Mouse (Mus musculus): ENCODE measurements around the gene Ear10. TPM values are rescaled to one million over a fixed set of nuclear protein-coding genes. Genes with fewer than 3 reads are reported as not detected.

Ear10 gene
- total RNA-seq, 2 experiments from 2014 or later = not detected

Other genes with a start within 250 kb of the Ear10 start
- gene Gm8165, start 246.4 kb downstream of the Ear10 start, total RNA-seq (2014; fragmentation: Nextera tagmentation) = not detected in 2 replicates
- not detected in 2 replicates for gene Gm8165, start 246.4 kb downstream of the Ear10 start, total RNA-seq (2017)
- 1.5 and 3.7 TPM in 2 replicates for gene Gm7324, start 225.7 kb downstream of the Ear10 start, total RNA-seq (2014; fragmentation: Nextera tagmentation)
- 0.19 and 6.1 TPM in 2 replicates for gene Gm7324, start 225.7 kb downstream of the Ear10 start, total RNA-seq (2017)
- not detected in 2 replicates for gene Gm16506, start 196.1 kb downstream of the Ear10 start, total RNA-seq (2014; fragmentation: Nextera tagmentation)
- not detected in 2 replicates for gene Gm16506, start 196.1 kb downstream of the Ear10 start, total RNA-seq (2017)
- not detected in 2 replicates for gene Gm6526, start 175.7 kb downstream of the Ear10 start, total RNA-seq (2014; fragmentation: Nextera tagmentation)
- gene Gm6526, start 175.7 kb downstream of the Ear10 start, total RNA-seq (2017) = not detected in 2 replicates
- not detected in 2 replicates for gene Gm8180, start 138.8 kb downstream of the Ear10 start, total RNA-seq (2014; fragmentation: Nextera tagmentation)
- gene Gm8180, start 138.8 kb downstream of the Ear10 start, total RNA-seq (2017) = not detected in 2 replicates
- gene Ear1, start 48.0 kb downstream of the Ear10 start, total RNA-seq (2014; fragmentation: Nextera tagmentation) = not detected in 2 replicates
- gene Ear1, start 48.0 kb downstream of the Ear10 start, total RNA-seq (2017) = not detected in 2 replicates
- 9.8 and 13.6 TPM in 2 replicates for gene Gm8113, start 1.8 kb upstream of the Ear10 start, total RNA-seq (2014; fragmentation: Nextera tagmentation)
- gene Gm8113, start 1.8 kb upstream of the Ear10 start, total RNA-seq (2017) = 5.1 and 5.2 TPM in 2 replicates
- gene Ang5, start 33.5 kb upstream of the Ear10 start, total RNA-seq (2014; fragmentation: Nextera tagmentation) = not detected in 2 replicates
- gene Ang5, start 33.5 kb upstream of the Ear10 start, total RNA-seq (2017) = not detected in 2 replicates
- not detected in 2 replicates for gene Ang6, start 78.7 kb upstream of the Ear10 start, total RNA-seq (2014; fragmentation: Nextera tagmentation)
- gene Ang6, start 78.7 kb upstream of the Ear10 start, total RNA-seq (2017) = not detected in 2 replicates
- gene Ear2, start 179.1 kb upstream of the Ear10 start, total RNA-seq (2014; fragmentation: Nextera tagmentation) = not detected in 2 replicates
- 10.2 TPM in 1 of 2 replicates, not detected in the other for gene Ear2, start 179.1 kb upstream of the Ear10 start, total RNA-seq (2017)
- not detected in 2 replicates for gene Gm3327, start 200.3 kb upstream of the Ear10 start, total RNA-seq (2014; fragmentation: Nextera tagmentation)
- gene Gm3327, start 200.3 kb upstream of the Ear10 start, total RNA-seq (2017) = not detected in 2 replicates

Data from megakaryocyte-erythroid progenitor cell, adult 5-6 weeks (primary cell).